Mouse (Mus musculus) MEL (cell line): ENCODE measurements around the gene Clrn1.

ENCODE experiments used
- CHD1 ChIP-seq: IDR thresholded peaks from 2 replicates; pipeline ENCODE4 v1.6.1; 2012; ENCODE audit warnings: low read depth, mild to moderate bottlenecking, inconsistent platforms, low read length, improper control_type of control experiment
- CTCF ChIP-seq, 3 experiments: IDR thresholded peaks in 2 of 3; conservative IDR thresholded peaks in 1 of 3; 2 replicates each; pipeline ENCODE4 v1.5.1; 2011 to 2012; ENCODE audit warnings: low read length in 3 of 3, low read depth in 2 of 3, mild to moderate bottlenecking in 2 of 3, improper control_type of control experiment in 1 of 3, inconsistent platforms in 1 of 3, mixed read lengths in 1 of 3, moderate library complexity in 1 of 3; ENCODE audit not compliant: control insufficient read depth in 1 of 3, insufficient read depth in 1 of 3, poor library complexity in 1 of 3, severe bottlenecking in 1 of 3
- ELF1 ChIP-seq: IDR thresholded peaks from 2 replicates; pipeline ENCODE4 v1.6.1; 2014; ENCODE audit warnings: low read depth, mild to moderate bottlenecking, inconsistent platforms, low read length, improper control_type of control experiment, moderate library complexity
- EP300 ChIP-seq, 2 experiments: IDR thresholded peaks; 2 replicates each; pipeline ENCODE4 v1.6.1; 2011; ENCODE audit warnings: improper control_type of control experiment in 2 of 2, low read length in 2 of 2, low read depth in 1 of 2, mild to moderate bottlenecking in 1 of 2
- MAFK ChIP-seq: IDR thresholded peaks from 2 replicates; pipeline ENCODE4 v1.6.1; 2011; ENCODE audit warnings: low read depth, mild to moderate bottlenecking, low read length, improper control_type of control experiment, borderline replicate concordance
- MAX ChIP-seq: IDR thresholded peaks from 2 replicates; pipeline ENCODE4 v1.6.1; 2011; ENCODE audit warnings: low read length, improper control_type of control experiment
- MAZ ChIP-seq: IDR thresholded peaks from 2 replicates; pipeline ENCODE4 v1.6.1; 2012; ENCODE audit warnings: low read depth, mild to moderate bottlenecking, inconsistent platforms, low read length, improper control_type of control experiment
- MEF2A ChIP-seq: IDR thresholded peaks from 2 replicates; pipeline ENCODE4 v1.6.1; 2014; ENCODE audit warnings: low read depth, mild to moderate bottlenecking, inconsistent platforms, low read length, improper control_type of control experiment; ENCODE audit not compliant: poor library complexity, insufficient replicate concordance, severe bottlenecking; ENCODE audit errors: extremely low read depth
- MXI1 ChIP-seq: IDR thresholded peaks from 2 replicates; pipeline ENCODE4 v1.6.1; 2011; ENCODE audit warnings: mild to moderate bottlenecking, low read depth, low read length, improper control_type of control experiment
- NELFE ChIP-seq: IDR thresholded peaks from 2 replicates; pipeline ENCODE4 v1.6.1; 2011; ENCODE audit warnings: low read depth, low read length, improper control_type of control experiment
- NRF1 ChIP-seq: IDR thresholded peaks from 2 replicates; pipeline ENCODE4 v1.6.1; 2014; ENCODE audit warnings: low read depth, mild to moderate bottlenecking, inconsistent platforms, low read length, improper control_type of control experiment, moderate library complexity; ENCODE audit not compliant: poor library complexity, insufficient read depth, severe bottlenecking
- POLR2AphosphoS5 ChIP-seq: IDR thresholded peaks from 2 replicates; pipeline ENCODE4 v1.6.1; 2012; ENCODE audit warnings: low read depth, borderline replicate concordance, mild to moderate bottlenecking, inconsistent platforms, low read length, moderate library complexity, mixed read lengths
- TCF12 ChIP-seq: IDR thresholded peaks from 2 replicates; pipeline ENCODE4 v1.6.1; 2014; ENCODE audit warnings: low read depth, mild to moderate bottlenecking, inconsistent platforms, low read length, improper control_type of control experiment, moderate library complexity
- ZNF384 ChIP-seq: IDR thresholded peaks from 2 replicates; pipeline ENCODE4 v1.6.1; 2012; ENCODE audit warnings: low read depth, mild to moderate bottlenecking, inconsistent platforms, low read length, improper control_type of control experiment

- TF ChIP-seq CTCF (IDR thresholded peaks at IDR 0.05 in 2 of 3, conservative IDR thresholded peaks at IDR 0.05 in 1 of 3; ENCODE audit: control insufficient read depth in 1 of 3, insufficient read depth in 1 of 3, low read depth in 2 of 3, low read length in 3 of 3, poor library complexity in 1 of 3, severe bottlenecking in 1 of 3) (no peak), NELFE (no peak), EP300 (IDR thresholded peaks at IDR 0.05; ENCODE audit: low read depth in 1 of 2, low read length in 2 of 2) (no peak), ZNF384 (no peak), CHD1 (no peak), POLR2AphosphoS5 (no peak), TCF12 (no peak), MEF2A (no peak), MAZ (no peak), NRF1 (no peak), MAX (no peak), ELF1 (no peak), MXI1 (no peak), MAFK (no peak)
Measured at GRCm38 (mm10) chr3:58862976-58863375, 22.2 kb downstream of the Clrn1 start.
